Mouse (Mus musculus): ENCODE measurements around the gene Timmdc1.

Timmdc1 gene

DNA sequence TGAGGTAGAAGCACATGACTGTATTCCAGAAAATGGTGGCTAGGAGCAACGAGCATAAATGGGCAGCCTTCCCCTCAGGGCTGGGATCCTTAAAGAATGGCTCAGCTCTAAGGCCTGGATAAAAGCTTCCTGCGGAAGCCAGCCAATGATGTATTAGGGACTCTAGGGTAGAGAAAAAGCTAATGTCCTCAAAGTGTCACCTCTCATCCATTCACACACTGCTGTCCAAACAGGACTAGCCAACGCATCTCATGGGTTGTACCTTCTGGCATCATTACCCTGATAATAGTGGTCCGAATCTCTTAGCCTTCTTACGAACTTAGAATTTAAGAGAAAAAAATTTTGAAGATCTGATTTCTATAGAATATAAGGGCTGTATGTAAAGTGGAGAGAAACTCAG is 59.2 kb downstream of the Timmdc1 start:
- DNase-seq (ENCODE audit: low spot score in 2 of 2): no peak

DNA sequence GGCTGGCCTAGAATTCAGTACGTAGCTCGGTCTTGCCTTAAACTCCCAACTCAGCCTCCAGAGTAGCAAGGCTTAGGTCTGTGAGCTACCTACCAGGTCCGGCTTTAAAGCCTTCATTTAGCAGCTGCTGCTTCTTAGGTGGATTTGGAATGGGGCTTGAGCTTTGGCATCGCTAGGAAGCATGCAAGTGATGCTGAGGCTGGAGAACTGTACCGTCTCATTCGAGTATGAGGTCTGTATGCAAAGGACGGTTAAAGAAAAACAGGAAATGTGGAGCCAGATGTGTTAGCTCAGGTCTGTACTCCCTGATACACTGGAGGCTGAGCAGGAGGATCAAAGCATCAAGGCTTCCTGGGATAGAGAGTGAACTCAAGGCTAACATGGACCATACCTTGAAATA is 60.3 kb downstream of the Timmdc1 start:
- DNase-seq (ENCODE audit: low spot score in 2 of 2): no peak

GRCm38 (mm10) chr16:38461749-38462148 is 60.7 kb downstream of the Timmdc1 start:
- DNase-seq (ENCODE audit: low spot score in 2 of 2): no peak

- no peak for DNase-seq (ENCODE audit: low spot score in 2 of 2)
Measured at GRCm38 (mm10) chr16:38459990-38460389, 62.5 kb downstream of the Timmdc1 start.

DNA sequence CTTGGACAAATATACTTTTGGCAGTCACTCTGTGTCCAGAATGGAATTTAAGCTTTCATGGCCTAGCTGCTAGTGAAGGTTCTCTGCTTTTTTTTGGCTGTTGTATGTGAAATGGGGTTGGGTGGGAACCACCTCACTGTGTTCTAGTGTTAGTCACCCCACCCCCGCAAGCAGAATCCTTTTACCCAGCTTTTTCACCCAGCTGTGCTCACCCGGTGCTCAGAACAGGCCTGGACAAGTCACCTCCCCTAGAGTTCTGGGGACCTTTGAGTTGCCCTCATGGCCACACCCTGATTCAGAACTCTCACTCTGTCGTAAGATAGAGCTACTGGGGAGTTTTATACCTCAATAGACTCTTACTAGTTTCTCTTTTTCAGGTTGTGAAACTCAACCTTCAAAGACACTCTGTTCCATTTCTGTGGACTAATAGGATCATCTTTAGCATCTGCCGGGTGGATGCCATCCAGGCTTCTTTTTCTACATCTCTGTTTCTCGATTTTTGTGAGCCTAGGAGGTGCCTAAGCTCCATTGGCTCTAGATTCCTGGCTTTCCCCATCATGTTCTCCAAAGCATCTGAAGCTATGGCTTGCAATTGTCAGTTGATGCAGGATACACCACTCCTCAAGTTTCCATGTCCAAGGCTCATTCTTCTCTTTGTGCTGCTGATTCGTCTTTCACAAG is 63.7 kb downstream of the Timmdc1 start:
- no peak for DNase-seq (ENCODE audit: low spot score in 2 of 2)

GRCm38 (mm10) chr16:38456812-38457567 is 65.5 kb downstream of the Timmdc1 start:
- no peak for DNase-seq (ENCODE audit: low spot score in 2 of 2)

DNA sequence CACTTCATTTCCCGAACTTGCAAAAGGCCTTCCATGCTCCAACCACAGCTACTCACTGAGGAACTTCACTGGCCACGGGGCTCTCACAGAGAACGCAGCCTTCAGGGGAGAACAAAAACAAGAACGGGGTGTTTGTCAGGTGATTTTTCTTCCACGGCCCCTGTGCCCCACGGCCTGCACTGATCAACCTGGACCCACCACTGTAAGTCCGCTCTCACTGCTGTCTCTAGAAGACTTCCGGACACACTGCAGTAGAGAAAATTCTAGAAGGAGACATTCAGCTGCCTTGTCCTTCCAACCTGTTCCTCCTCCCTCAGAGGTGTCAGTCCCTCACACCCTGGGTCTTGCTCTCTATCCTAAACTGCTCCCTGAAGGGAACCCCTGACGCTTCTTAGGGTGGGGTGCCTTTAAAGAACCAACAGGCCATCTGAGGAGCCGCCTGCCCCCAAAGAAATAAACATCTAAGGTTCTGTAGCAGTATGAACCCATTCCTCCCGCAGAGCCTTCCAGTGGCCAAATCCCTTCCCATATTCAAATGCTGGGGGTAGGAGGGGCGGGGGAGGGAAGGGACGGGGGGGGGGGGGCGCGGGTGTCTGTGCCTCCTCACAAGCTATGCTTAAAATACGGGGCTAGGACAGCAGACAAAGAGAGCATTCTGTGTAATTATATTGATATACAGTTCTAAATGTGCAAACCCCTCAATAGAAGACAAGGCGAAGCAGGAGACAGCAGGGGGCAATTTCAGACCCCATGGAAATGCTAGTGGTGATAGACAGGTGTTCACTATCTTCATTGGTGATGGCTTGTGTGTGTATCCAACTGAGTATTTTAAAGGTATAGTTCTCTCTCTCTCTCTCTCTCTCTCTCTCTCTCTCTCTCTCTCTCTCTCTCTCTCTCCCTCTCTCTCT is 66.7 kb downstream of the Timmdc1 start, which contains the start of gene Cd80:
Gene Cd80, plus strand, starts transcription at position 51 of the 908 bp plus-strand sequence.
- DNase-seq (ENCODE audit: low spot score in 2 of 2): no peak

DNA sequence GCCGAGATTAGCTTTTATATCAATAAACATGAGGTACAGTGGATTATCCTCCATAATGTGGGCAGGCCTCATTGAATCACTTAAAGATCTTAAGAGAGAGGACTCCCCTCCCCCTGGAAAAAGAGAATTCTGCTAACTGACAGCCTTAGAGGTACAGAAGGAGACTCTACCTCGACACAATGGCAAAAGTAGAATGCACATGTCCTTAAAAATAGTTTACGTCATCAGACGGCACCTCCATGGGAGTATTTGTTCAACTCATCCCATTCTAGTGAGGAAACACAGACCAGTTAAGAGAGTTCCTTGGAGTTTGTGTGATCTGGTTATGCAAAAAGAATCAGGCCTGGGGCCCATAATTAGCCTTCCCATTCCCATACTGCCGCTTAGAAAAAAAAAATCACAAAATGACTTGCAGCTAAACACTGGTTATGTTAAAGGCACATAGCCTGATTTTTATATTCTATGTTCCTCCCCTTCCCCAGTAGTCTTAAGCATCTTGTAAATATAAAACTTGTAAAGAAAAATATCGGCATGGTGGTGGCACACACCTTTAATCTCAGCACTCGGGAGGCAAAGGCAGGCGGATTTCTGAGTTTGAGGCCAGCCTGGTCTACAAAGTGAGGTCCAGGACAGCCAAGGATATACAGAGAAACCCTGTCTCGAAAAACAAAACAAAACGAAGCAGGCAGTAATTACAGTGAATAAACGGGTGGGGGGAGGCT is 67.8 kb downstream of the Timmdc1 start:
- no peak for DNase-seq (ENCODE audit: low spot score in 2 of 2)

GRCm38 (mm10) chr16:38453952-38454351 is 68.5 kb downstream of the Timmdc1 start:
- no peak for DNase-seq (ENCODE audit: low spot score in 2 of 2)

GRCm38 (mm10) chr16:38453203-38453553 is 69.3 kb downstream of the Timmdc1 start:
- no peak for DNase-seq (ENCODE audit: low spot score in 2 of 2)

GRCm38 (mm10) chr16:38452442-38453202 is 69.8 kb downstream of the Timmdc1 start, which contains the start of gene Adprh:
Adprh (minus strand) TSS chr16:38452703.
- peak; percentile 72 to 73 for DNase-seq (ENCODE audit: low spot score in 2 of 2)

DNA sequence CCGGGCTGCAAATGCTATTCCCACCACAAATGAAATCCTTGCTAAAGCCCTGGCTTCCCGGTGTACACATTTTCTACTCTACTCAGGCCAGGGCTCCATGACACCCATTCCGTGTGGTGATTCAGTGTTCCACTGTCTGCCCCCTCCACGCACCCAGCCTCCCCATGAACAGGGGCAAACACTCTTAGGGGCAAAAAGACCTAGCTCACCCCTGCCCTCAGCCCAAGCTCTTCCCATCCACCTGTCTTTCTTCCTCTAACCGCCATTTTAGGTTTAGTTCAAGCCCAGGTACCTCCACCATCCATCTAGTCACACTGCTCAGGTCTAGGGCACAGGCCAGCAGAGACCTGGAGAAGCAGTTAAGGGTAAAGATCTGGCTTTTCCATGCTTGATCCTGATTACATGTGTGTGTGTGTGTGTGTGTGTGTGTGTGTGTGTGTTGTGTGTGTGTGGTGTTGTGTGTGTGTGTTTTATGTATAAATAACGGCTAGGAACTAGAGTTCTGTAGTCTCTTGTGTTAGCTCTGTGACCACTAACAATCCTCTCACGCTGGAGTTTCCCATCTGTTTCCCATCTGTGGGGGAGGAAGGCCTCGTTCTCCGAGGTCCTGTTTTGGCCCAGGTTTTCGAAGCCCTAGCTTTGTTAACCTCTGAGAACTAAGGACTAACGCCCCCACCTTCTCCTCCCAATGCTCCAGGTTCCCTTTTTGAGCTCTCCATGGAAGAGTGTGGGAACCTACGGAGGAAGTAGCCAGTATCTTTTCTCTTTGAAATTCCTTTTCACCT is 70.8 kb downstream of the Timmdc1 start:
- DNase-seq (ENCODE audit: low spot score in 2 of 2): no peak

GRCm38 (mm10) chr16:38450707-38451106 is 71.8 kb downstream of the Timmdc1 start:
- no peak for DNase-seq (ENCODE audit: low spot score in 2 of 2)

GRCm38 (mm10) chr16:38448458-38448857 is 74.0 kb downstream of the Timmdc1 start:
- no peak for DNase-seq (ENCODE audit: low spot score in 2 of 2)
